Mouse (Mus musculus): ENCODE measurements at regions not wholly inside any gene's neighbourhood (a gene's known extent, or its start where the extent isn't known, plus 50 kb on each side); places are given as distances from the start of the nearest gene placed in this dataset.

- DNase-seq (ENCODE audit: low spot score) (peak; percentile 11), ATAC-seq (ENCODE audit: low FRiP score, low TSS enrichment) (no peak)
- no peak for TF ChIP-seq CTCF (IDR thresholded peaks at IDR 0.05; ENCODE audit: low read depth)
- no peak for TF ChIP-seq EP300 (optimal IDR thresholded peaks at IDR 0.05)
- H3K36me3 ChIP-seq (ENCODE audit: control insufficient read depth, insufficient read depth, low read length) = no peaks in the 10 kb centered on the region
- H3K4me1 ChIP-seq (replicated peaks; ENCODE audit: control insufficient read depth, insufficient read depth) = no peaks in the 10 kb centered on the region
- 82% methylated on average over 4 of the region's 4 CpGs for WGBS
- H3K4me2 ChIP-seq (replicated peaks; ENCODE audit: low read depth) = no peak overlapping the region
- H3K27me3 ChIP-seq (ENCODE audit: control insufficient read depth, insufficient read depth, low read length) = no peaks in the 10 kb centered on the region
- H3K9me3 ChIP-seq (ENCODE audit: control insufficient read depth, low read length) = no peaks in the 10 kb centered on the region
- H3K9ac ChIP-seq (ENCODE audit: low read length) = no peak overlapping the region
- no peak overlapping the region for H3K4me3 ChIP-seq (ENCODE audit: low read depth, low read length)
- no peak overlapping the region for H3K27ac ChIP-seq (replicated peaks)
Measured at GRCm38 (mm10) chr5:28009386-28009785, 61.8 kb upstream of the Insig1 start.

DNA sequence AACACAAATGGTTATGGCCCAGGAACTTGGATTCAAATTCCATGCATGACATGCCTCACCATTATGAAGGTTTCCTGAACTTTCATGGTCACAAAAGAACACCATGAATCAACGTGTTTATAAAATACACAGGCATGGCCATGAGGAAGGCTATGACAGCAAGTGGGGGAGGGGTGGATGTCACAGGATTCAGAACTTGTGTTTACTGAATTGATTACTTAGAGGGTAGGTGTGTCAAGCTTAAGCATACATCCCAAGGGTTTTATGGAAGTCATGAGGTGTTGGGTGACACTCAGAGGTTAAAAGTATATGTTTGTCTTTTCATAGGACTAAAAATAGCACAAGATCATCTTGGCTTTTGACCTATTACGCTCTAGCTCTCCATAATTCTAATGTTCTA lies 61.3 kb upstream of the Insig1 start:
- DNase-seq (ENCODE audit: low spot score) (peak; percentile 24), ATAC-seq (ENCODE audit: low FRiP score, low TSS enrichment) (peak; percentile 62)
- no peak overlapping the region for H3K9ac ChIP-seq (ENCODE audit: low read length)
- no peak overlapping the region for H3K27ac ChIP-seq (replicated peaks)
- H3K36me3 ChIP-seq (ENCODE audit: control insufficient read depth, insufficient read depth, low read length) = no peaks in the 10 kb centered on the region
- TF ChIP-seq EP300 (optimal IDR thresholded peaks at IDR 0.05) (no peak), CTCF (IDR thresholded peaks at IDR 0.05; ENCODE audit: low read depth) (no peak)
- no peaks in the 10 kb centered on the region for H3K27me3 ChIP-seq (ENCODE audit: control insufficient read depth, insufficient read depth, low read length)
- 33% methylated on average over 2 of the region's 2 CpGs for WGBS
- H3K9me3 ChIP-seq (ENCODE audit: control insufficient read depth, low read length) = no peaks in the 10 kb centered on the region
- H3K4me3 ChIP-seq (ENCODE audit: low read depth, low read length) = no peak overlapping the region
- H3K4me2 ChIP-seq (replicated peaks; ENCODE audit: low read depth) = no peak overlapping the region
- H3K4me1 ChIP-seq (replicated peaks; ENCODE audit: control insufficient read depth, insufficient read depth) = no peaks in the 10 kb centered on the region

DNA sequence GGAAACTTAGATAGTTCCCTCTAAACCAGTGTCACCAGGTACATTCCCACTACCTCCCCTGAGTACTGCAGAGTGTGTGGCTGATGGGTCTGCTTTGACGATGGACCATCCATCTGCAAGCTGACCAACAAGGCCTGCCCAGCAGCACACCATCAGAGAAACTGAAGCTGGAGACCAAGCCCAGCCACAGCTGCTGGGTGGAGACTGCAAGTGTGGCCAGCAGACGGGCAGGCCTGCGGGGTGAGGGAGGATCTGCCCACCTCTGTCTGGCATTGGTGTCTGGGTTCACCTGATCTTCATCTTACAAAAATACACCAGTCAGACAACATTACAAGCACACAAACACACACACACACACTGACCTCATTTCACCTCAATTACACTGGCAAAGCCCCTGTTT lies 60.6 kb upstream of the Insig1 start:
- ATAC-seq (ENCODE audit: low FRiP score, low TSS enrichment) (no peak), DNase-seq (ENCODE audit: low spot score) (peak; percentile 8)
- no peak overlapping the region for H3K4me3 ChIP-seq (ENCODE audit: low read depth, low read length)
- no peaks in the 10 kb centered on the region for H3K27me3 ChIP-seq (ENCODE audit: control insufficient read depth, insufficient read depth, low read length)
- H3K4me2 ChIP-seq (replicated peaks; ENCODE audit: low read depth) = no peak overlapping the region
- H3K27ac ChIP-seq (replicated peaks) = no peak overlapping the region; the same call in 1 of the 2 replicates
- H3K4me1 ChIP-seq (replicated peaks; ENCODE audit: control insufficient read depth, insufficient read depth) = no peaks in the 10 kb centered on the region
- no peaks in the 10 kb centered on the region for H3K36me3 ChIP-seq (ENCODE audit: control insufficient read depth, insufficient read depth, low read length)
- 78% methylated on average over 3 of the region's 3 CpGs for WGBS
- TF ChIP-seq CTCF (IDR thresholded peaks at IDR 0.05; ENCODE audit: low read depth) (no peak), EP300 (optimal IDR thresholded peaks at IDR 0.05) (no peak)
- H3K9ac ChIP-seq (ENCODE audit: low read length) = no peak overlapping the region
- H3K9me3 ChIP-seq (ENCODE audit: control insufficient read depth, low read length) = no peaks in the 10 kb centered on the region

DNA sequence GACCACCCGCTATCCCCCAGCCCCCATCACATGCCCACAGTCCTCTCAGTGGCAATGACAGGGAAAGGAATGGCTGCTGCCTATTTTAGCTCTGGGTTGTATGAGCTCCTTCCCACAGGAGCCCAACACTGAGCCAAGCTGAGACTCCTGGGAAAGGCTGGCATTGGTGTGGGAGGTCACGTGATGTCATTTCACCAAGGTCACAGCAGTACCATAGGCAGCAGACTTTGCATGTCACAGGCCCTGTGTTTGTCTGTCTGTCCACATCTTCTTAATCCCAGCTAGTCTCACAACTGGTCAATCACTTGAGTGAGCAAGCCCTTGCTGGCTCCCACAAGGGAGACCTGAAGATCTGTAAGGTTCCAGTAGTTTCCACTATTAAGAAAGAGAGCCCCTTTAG lies 58.7 kb upstream of the Insig1 start:
- H3K9ac ChIP-seq (ENCODE audit: low read length) = no peak overlapping the region
- H3K36me3 ChIP-seq (ENCODE audit: control insufficient read depth, insufficient read depth, low read length) = no peaks in the 10 kb centered on the region
- H3K9me3 ChIP-seq (ENCODE audit: control insufficient read depth, low read length) = no peaks in the 10 kb centered on the region
- TF ChIP-seq EP300 (optimal IDR thresholded peaks at IDR 0.05) (no peak), CTCF (IDR thresholded peaks at IDR 0.05; ENCODE audit: low read depth) (no peak)
- no peaks in the 10 kb centered on the region for H3K27me3 ChIP-seq (ENCODE audit: control insufficient read depth, insufficient read depth, low read length)
- ATAC-seq (ENCODE audit: low FRiP score, low TSS enrichment) (no peak), DNase-seq (ENCODE audit: low spot score) (peak; percentile 11)
- no peak overlapping the region for H3K4me3 ChIP-seq (ENCODE audit: low read depth, low read length)
- no peak overlapping the region for H3K4me2 ChIP-seq (replicated peaks; ENCODE audit: low read depth)
- no peaks in the 10 kb centered on the region for H3K4me1 ChIP-seq (replicated peaks; ENCODE audit: control insufficient read depth, insufficient read depth)
- no peak overlapping the region for H3K27ac ChIP-seq (replicated peaks)
- 93% methylated on average over 2 of the region's 2 CpGs for WGBS

GRCm38 (mm10) chr5:28013619-28014273 lies 57.4 kb upstream of the Insig1 start:
- DNase-seq (ENCODE audit: low spot score) (peak; percentile 18), ATAC-seq (ENCODE audit: low FRiP score, low TSS enrichment) (peak; percentile 75)
- WGBS = 38% methylated on average over 6 of the region's 6 CpGs

DNA sequence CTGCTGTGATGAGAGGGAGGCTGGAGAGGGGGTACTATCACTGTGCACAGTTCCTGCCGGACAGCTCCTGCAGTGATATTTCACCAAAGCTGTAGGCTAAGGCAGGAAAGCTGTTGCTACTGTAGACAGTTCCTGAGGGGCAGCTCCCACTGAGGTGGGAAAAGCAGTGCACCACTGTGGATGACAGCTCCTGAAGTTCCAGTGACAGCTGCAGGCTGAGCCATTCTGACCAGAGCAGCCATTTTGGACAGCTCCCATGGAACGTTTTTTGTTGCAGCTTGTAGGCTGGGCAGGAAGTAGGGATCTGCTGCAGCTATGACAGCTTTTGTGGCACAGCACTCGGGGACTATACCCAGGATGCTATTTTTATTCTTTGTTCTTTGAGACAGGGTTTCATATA lies 51.3 kb upstream of the Insig1 start:
- TF ChIP-seq CTCF (IDR thresholded peaks at IDR 0.05; ENCODE audit: low read depth) = no peak
- no peak for TF ChIP-seq EP300 (optimal IDR thresholded peaks at IDR 0.05)

More at GRCm38 (mm10) chr5:28013619-28014273, 57.4 kb upstream of the Insig1 start:
- Histone ChIP-seq H3K9me3 (ENCODE audit: control insufficient read depth, low read length) (no peaks in the 10 kb centered on the region), H3K27me3 (ENCODE audit: control insufficient read depth, insufficient read depth, low read length) (no peaks in the 10 kb centered on the region), H3K9ac (ENCODE audit: low read length) (no peak overlapping the region), H3K27ac (replicated peaks) (no peak overlapping the region), H3K4me2 (replicated peaks; ENCODE audit: low read depth) (no peak overlapping the region), H3K4me3 (ENCODE audit: low read depth, low read length) (no peak overlapping the region), H3K36me3 (ENCODE audit: control insufficient read depth, insufficient read depth, low read length) (no peaks in the 10 kb centered on the region), H3K4me1 (replicated peaks; ENCODE audit: control insufficient read depth, insufficient read depth) (no peaks in the 10 kb centered on the region)
- TF ChIP-seq CTCF (IDR thresholded peaks at IDR 0.05; ENCODE audit: low read depth) (no peak), EP300 (optimal IDR thresholded peaks at IDR 0.05) (no peak)

More for the DNA sequence above, 51.3 kb upstream of the Insig1 start:
- Histone ChIP-seq H3K4me1 (replicated peaks; ENCODE audit: control insufficient read depth, insufficient read depth) (no peaks in the 10 kb centered on the region), H3K36me3 (ENCODE audit: control insufficient read depth, insufficient read depth, low read length) (no peaks in the 10 kb centered on the region), H3K27me3 (ENCODE audit: control insufficient read depth, insufficient read depth, low read length) (no peaks in the 10 kb centered on the region), H3K9ac (ENCODE audit: low read length) (no peak overlapping the region), H3K9me3 (ENCODE audit: control insufficient read depth, low read length) (no peaks in the 10 kb centered on the region), H3K27ac (replicated peaks) (no peak overlapping the region), H3K4me2 (replicated peaks; ENCODE audit: low read depth) (no peak overlapping the region), H3K4me3 (ENCODE audit: low read depth, low read length) (no peak overlapping the region)
- ATAC-seq (ENCODE audit: low FRiP score, low TSS enrichment) (no peak), DNase-seq (ENCODE audit: low spot score) (no peak)
- WGBS = 42% methylated on average over 3 of the region's 3 CpGs

All from stomach, postnatal 0 days (tissue).